Mouse (Mus musculus) heart, postnatal 0 days (tissue): ENCODE data around the gene Olig3.

Experiments
- CTCF ChIP-seq: IDR thresholded peaks from 2 replicates; pipeline ENCODE4 v1.5.1; 2016; ENCODE audit warnings: antibody characterized with exemption, control low read depth, low read depth
- EP300 ChIP-seq: IDR thresholded peaks from 2 replicates; pipeline ENCODE4 v1.6.1; 2016; ENCODE audit warnings: antibody characterized with exemption, low read depth

- TF ChIP-seq CTCF: no peak
- no peak for TF ChIP-seq EP300
These were observed 7.0 kb downstream of the Olig3 start for GRCm38 (mm10) chr10:19363365-19363764.
